Mouse (Mus musculus): Measurements from ENCODE around the gene Hvcn1. TPM values are rescaled to one million over a fixed set of nuclear protein-coding genes. Genes with fewer than 3 reads are reported as not detected.

The Hvcn1 gene
- polyA plus RNA-seq, 1 experiment from 2014 or later = 2.9 TPM

DNA sequence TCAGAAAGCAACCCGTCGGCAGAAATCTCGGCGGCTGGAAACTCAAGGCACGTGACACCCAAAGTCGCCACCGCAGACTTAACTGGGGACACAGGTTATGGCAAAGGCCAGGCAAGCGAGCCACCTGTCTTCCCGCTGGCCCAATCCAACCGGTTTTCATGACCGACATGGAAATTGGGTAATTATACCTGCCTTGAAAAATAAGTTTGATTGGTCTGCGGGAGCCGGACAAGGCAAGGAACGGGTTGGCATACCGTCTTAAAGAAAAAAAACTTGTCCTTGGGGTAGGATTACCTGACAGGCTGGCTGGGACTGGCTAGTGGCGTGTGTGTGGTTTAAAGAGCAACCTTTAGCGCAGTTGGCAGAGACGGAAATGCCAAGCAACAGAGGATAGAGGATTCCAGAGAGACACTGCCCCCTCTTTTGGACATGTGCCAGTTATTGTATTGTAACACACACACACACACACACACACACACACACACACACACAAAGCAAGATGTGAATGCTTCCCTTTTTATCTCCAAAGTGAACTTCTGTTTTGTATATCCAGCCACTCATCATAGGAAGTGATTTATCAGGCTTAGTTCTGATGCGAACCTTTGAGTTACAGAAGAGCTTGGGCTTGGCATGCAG is 74.3 kb downstream of the Hvcn1 start:
- 39% methylated on average over 19 of the region's 19 CpGs for WGBS
- H3K9me3 ChIP-seq (replicated peaks) = no peaks in the 10 kb centered on the region
- peaks cover 17% of the 10 kb centered on the region for H3K4me1 ChIP-seq
- no peak overlapping the region for H3K27ac ChIP-seq
- no peak overlapping the region for H3K4me3 ChIP-seq
- ATAC-seq = no peak
- H3K9ac ChIP-seq = no peak overlapping the region
- H3K27me3 ChIP-seq = no peaks in the 10 kb centered on the region
- no peak overlapping the region for H3K4me2 ChIP-seq
- no peaks in the 10 kb centered on the region for H3K36me3 ChIP-seq (ENCODE audit: poor library complexity, severe bottlenecking)

- Histone ChIP-seq H3K4me2 (peak overlapping the region; percentile 99), H3K9ac (no peak overlapping the region)
- no peak for ATAC-seq
Observed at GRCm38 (mm10) chr5:122283828-122284182, 77.2 kb downstream of the Hvcn1 start.

GRCm38 (mm10) chr5:122284183-122285028 is 77.8 kb downstream of the Hvcn1 start, which contains the start of gene Pptc7:
Gene Pptc7 (plus strand): TSS chr5:122284365.
- peak within 1 kb of the TSS; percentile 93 for H3K9ac ChIP-seq
- H3K4me1 ChIP-seq = peaks cover 23% of the 10 kb centered on the region
- peak; percentile 97 for ATAC-seq
- WGBS = under 1% methylated on average over 76 of the region's 114 CpGs
- no peaks in the 10 kb centered on the region for H3K9me3 ChIP-seq (replicated peaks)
- peak within 1 kb of the TSS; percentile 80 for H3K27ac ChIP-seq
- peaks cover 14% of the 10 kb centered on the region for H3K36me3 ChIP-seq (ENCODE audit: poor library complexity, severe bottlenecking)
- H3K27me3 ChIP-seq = no peaks in the 10 kb centered on the region
- H3K4me2 ChIP-seq = peak within 1 kb of the TSS; percentile 99
- H3K4me3 ChIP-seq = peak within 1 kb of the TSS; percentile 76

More at GRCm38 (mm10) chr5:122283828-122284182, 77.2 kb downstream of the Hvcn1 start:
- Histone ChIP-seq H3K4me1 (peaks cover 23% of the 10 kb centered on the region), H3K4me3 (no peak overlapping the region), H3K9me3 (replicated peaks) (no peaks in the 10 kb centered on the region), H3K36me3 (ENCODE audit: poor library complexity, severe bottlenecking) (peaks cover 10% of the 10 kb centered on the region; the same call in 1 of the 2 replicates), H3K27ac (no peak overlapping the region), H3K27me3 (no peaks in the 10 kb centered on the region)
- 35% methylated on average over 2 of the region's 2 CpGs for WGBS

DNA sequence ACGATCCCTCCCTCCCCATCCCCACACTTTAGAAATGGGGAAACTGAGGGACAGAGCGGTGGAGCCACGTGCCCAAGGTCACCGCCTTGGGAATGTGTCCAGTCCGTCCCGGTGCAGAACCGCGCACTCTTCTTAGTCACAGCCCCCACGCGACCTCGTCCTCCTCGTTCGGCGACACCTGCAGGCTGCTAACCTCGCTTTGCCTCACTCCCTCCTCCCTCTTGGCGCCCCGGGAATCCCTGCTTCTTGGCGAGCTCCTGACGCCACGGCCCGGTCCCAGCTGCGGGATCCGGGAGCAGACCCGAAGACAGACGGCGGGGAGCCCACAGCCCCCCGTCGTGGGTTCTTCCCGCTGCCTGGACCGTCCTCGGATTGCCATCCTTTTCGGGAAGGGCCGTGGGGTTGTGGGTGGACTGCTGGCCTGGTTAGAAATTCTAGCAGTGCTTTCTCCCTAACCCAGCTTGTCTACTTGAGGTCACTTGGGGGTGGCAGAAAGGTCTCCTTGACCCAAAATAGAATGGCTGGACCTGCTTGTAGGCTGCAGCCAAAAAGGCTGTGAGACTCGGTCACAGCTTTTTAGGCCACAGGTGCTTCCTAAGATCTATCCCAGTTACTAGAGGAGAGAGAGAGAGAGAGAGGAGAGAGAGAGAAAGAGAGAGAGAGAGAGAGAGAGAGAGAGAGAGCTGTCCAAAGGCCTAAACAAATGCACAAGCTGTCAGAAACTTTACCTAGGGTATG is 78.6 kb downstream of the Hvcn1 start:
- Histone ChIP-seq H3K9ac (peak overlapping the region; percentile 93), H3K4me1 (peaks cover 23% of the 10 kb centered on the region), H3K4me3 (peak overlapping the region; percentile 76), H3K4me2 (peak overlapping the region; percentile 99), H3K9me3 (replicated peaks) (no peaks in the 10 kb centered on the region), H3K36me3 (ENCODE audit: poor library complexity, severe bottlenecking) (peaks cover 21% of the 10 kb centered on the region), H3K27ac (peak overlapping the region; percentile 80), H3K27me3 (no peaks in the 10 kb centered on the region)
- under 1% methylated on average over 34 of the region's 34 CpGs for WGBS
- ATAC-seq = peak; percentile 22

DNA sequence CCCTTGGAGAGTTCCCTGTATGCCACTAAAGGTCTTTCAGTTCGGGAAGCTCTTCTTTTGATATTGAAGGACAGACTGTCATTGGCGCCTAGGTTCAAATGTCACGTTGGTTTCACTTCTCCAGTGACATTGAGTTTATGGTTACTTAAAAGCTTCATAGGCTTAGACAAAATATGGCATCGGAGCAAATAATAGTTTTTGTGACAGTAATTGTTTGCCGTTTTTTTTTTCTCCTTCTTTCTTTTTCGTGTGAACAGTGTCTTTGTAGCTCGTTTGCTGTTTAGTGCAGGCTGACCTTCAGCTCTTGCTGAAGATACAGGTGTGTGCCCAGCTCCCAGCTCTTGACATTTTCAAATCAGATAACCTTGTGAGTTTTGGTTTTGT is 79.2 kb downstream of the Hvcn1 start:
- H3K36me3 ChIP-seq (ENCODE audit: poor library complexity, severe bottlenecking) = peaks cover 21% of the 10 kb centered on the region
- no peak for ATAC-seq
- no peaks in the 10 kb centered on the region for H3K9me3 ChIP-seq (replicated peaks)
- H3K4me2 ChIP-seq = peak overlapping the region; percentile 99
- no peaks in the 10 kb centered on the region for H3K27me3 ChIP-seq
- no peak overlapping the region for H3K27ac ChIP-seq
- H3K9ac ChIP-seq = peak overlapping the region; percentile 93; the same call in 1 of the 2 replicates
- peak overlapping the region; percentile 76 for H3K4me3 ChIP-seq
- 50% methylated on average over 7 of the region's 7 CpGs for WGBS
- H3K4me1 ChIP-seq = peaks cover 19% of the 10 kb centered on the region

GRCm38 (mm10) chr5:122286191-122286590 is 79.6 kb downstream of the Hvcn1 start:
- 84% methylated on average over 10 of the region's 10 CpGs for WGBS
- H3K4me2 ChIP-seq = peak overlapping the region; percentile 99

DNA sequence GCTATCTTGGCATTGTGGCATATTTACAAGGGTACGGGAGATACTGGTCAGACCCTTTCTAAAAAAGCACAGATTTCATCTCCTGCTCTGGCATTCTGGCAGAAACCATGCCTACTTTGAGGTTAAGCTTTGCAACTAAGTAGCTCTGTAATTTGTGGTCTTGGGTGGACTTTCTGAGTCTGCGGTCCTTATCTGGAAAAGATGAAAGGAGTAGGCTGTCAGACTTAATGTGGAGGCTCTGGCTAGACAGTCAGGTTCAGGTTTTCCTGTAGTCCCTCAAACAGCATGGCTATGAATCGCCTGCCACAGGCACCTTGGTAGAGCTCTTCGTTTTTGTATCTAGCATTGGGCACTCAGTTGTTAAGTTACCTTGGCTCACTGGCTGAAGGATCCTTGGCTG is 80.4 kb downstream of the Hvcn1 start:
- WGBS = 98% methylated on average over 4 of the region's 4 CpGs
- ATAC-seq = no peak

More at GRCm38 (mm10) chr5:122286191-122286590, 79.6 kb downstream of the Hvcn1 start:
- Histone ChIP-seq H3K9me3 (replicated peaks) (no peaks in the 10 kb centered on the region), H3K9ac (no peak overlapping the region; the same call in 1 of the 2 replicates), H3K36me3 (ENCODE audit: poor library complexity, severe bottlenecking) (peaks cover 21% of the 10 kb centered on the region), H3K27me3 (no peaks in the 10 kb centered on the region), H3K27ac (no peak overlapping the region), H3K4me1 (peaks cover 15% of the 10 kb centered on the region), H3K4me3 (peak overlapping the region; percentile 76; the same call in 1 of the 2 replicates)
- no peak for ATAC-seq

GRCm38 (mm10) chr5:122288147-122288811 is 81.7 kb downstream of the Hvcn1 start:
- Histone ChIP-seq H3K4me2 (no peak overlapping the region), H3K9ac (no peak overlapping the region), H3K4me3 (no peak overlapping the region), H3K4me1 (peaks cover 28% of the 10 kb centered on the region), H3K9me3 (replicated peaks) (no peaks in the 10 kb centered on the region), H3K36me3 (ENCODE audit: poor library complexity, severe bottlenecking) (peaks cover 21% of the 10 kb centered on the region), H3K27ac (no peak overlapping the region), H3K27me3 (no peaks in the 10 kb centered on the region)
- ATAC-seq = no peak
- WGBS = 90% methylated on average over 4 of the region's 4 CpGs

More for the DNA sequence above, 80.4 kb downstream of the Hvcn1 start:
- Histone ChIP-seq H3K27ac (no peak overlapping the region), H3K4me1 (peaks cover 18% of the 10 kb centered on the region), H3K9me3 (replicated peaks) (no peaks in the 10 kb centered on the region), H3K27me3 (no peaks in the 10 kb centered on the region), H3K4me3 (no peak overlapping the region), H3K36me3 (ENCODE audit: poor library complexity, severe bottlenecking) (peaks cover 21% of the 10 kb centered on the region), H3K9ac (no peak overlapping the region), H3K4me2 (no peak overlapping the region)

DNA sequence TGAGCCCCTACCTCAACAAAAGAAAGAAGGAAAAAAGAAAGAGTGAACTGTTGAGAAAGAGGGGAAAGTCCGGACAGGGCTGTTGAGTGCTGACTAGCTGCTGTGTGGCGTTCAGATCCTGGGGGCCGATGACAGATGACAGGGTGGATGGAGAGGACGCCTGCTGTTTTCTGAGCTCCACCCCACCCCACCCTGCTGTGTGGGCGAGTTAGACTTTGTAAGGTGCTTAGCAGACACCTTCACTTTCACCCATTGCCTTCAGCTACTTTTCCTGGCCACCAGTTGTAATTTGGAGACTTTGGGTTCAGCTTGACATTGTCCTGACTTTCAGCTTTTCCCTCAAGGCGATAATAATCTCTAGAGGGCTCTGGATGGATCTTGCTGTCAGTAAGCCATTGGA is 84.5 kb downstream of the Hvcn1 start:
- ATAC-seq = no peak
- H3K4me3 ChIP-seq = no peak overlapping the region
- peaks cover 41% of the 10 kb centered on the region for H3K4me1 ChIP-seq
- WGBS = 71% methylated on average over 6 of the region's 6 CpGs
- peaks cover 21% of the 10 kb centered on the region for H3K36me3 ChIP-seq (ENCODE audit: poor library complexity, severe bottlenecking)
- H3K9ac ChIP-seq = 0 out of 2 replicates have a peak overlapping the region, but pooled peaks have one; percentile 16
- H3K4me2 ChIP-seq = no peak overlapping the region
- H3K27me3 ChIP-seq = no peaks in the 10 kb centered on the region
- H3K27ac ChIP-seq = no peak overlapping the region
- no peaks in the 10 kb centered on the region for H3K9me3 ChIP-seq (replicated peaks)
